Mouse (Mus musculus): ENCODE data around the gene Ppp1r37. TPM values are rescaled to one million over a fixed set of nuclear protein-coding genes. Genes with fewer than 3 reads are reported as not detected.
"Not testable (repeated sequence)": the region's sequence is repeated elsewhere in the genome, so short reads cannot be mapped to it uniquely, and the experiment has no call there.

Ppp1r37 gene
- polyA plus RNA-seq, 2 experiments, result 5.6 to 84.9 TPM

- Histone ChIP-seq H3K4me3 (replicated peaks; ENCODE audit: low read length) (peak overlapping the region; percentile 42), H3K4me1 (ENCODE audit: control insufficient read depth, insufficient read depth, low read length) (peaks cover 16% of the 10 kb centered on the region), H3K9me3 (ENCODE audit: control insufficient read depth, low read length) (no peaks in the 10 kb centered on the region), H3K36me3 (ENCODE audit: control insufficient read depth, insufficient read depth, low read length) (no peaks in the 10 kb centered on the region), H3K27ac (replicated peaks; ENCODE audit: low read depth, low read length) (no peak overlapping the region), H3K27me3 (ENCODE audit: control insufficient read depth, insufficient read depth, low read length) (peaks cover 66% of the 10 kb centered on the region), H3K9ac (ENCODE audit: low read depth, low read length, severe bottlenecking) (peak overlapping the region; percentile 36), H3K4me2 (replicated peaks; ENCODE audit: low read depth, low read length, severe bottlenecking) (peak overlapping the region; percentile 78)
- DNase-seq (ENCODE audit: low spot score) (peak; percentile 14), ATAC-seq (ENCODE audit: low FRiP score, low read depth) (peak; percentile 47)
- WGBS, result 2% methylated on average over 63 of the region's 64 CpGs
- no peak for TF ChIP-seq POLR2A (IDR thresholded peaks at IDR 0.05; ENCODE audit: borderline replicate concordance, extremely low read depth, insufficient read depth, insufficient read length)
Observed at GRCm38 (mm10) chr7:19523757-19524419, 39.0 kb downstream of the Ppp1r37 start.

- no peaks in the 10 kb centered on the region for H3K9me3 ChIP-seq (ENCODE audit: control insufficient read depth, low read length)
- ATAC-seq (ENCODE audit: low FRiP score, low read depth) (no peak), DNase-seq (ENCODE audit: low spot score) (no peak)
- no peaks in the 10 kb centered on the region for H3K36me3 ChIP-seq (ENCODE audit: control insufficient read depth, insufficient read depth, low read length)
- 12% methylated on average over 62 of the region's 72 CpGs for WGBS
- peaks cover 73% of the 10 kb centered on the region for H3K27me3 ChIP-seq (ENCODE audit: control insufficient read depth, insufficient read depth, low read length)
- H3K27ac ChIP-seq (replicated peaks; ENCODE audit: low read depth, low read length), result no peak overlapping the region
- H3K4me3 ChIP-seq (replicated peaks; ENCODE audit: low read length), result peak overlapping the region; percentile 42
- peaks cover 16% of the 10 kb centered on the region for H3K4me1 ChIP-seq (ENCODE audit: control insufficient read depth, insufficient read depth, low read length)
- H3K9ac ChIP-seq (ENCODE audit: low read depth, low read length, severe bottlenecking), result peak overlapping the region; percentile 36; the same call in 1 of the 2 replicates
- no peak for TF ChIP-seq POLR2A (IDR thresholded peaks at IDR 0.05; ENCODE audit: borderline replicate concordance, extremely low read depth, insufficient read depth, insufficient read length)
- peak overlapping the region; percentile 78 for H3K4me2 ChIP-seq (replicated peaks; ENCODE audit: low read depth, low read length, severe bottlenecking)
Observed at GRCm38 (mm10) chr7:19523017-19523756, 39.7 kb downstream of the Ppp1r37 start.

GRCm38 (mm10) chr7:19520032-19520431, 42.8 kb downstream of the Ppp1r37 start:
- peak overlapping the region; percentile 35 for H3K4me2 ChIP-seq (replicated peaks; ENCODE audit: low read depth, low read length, severe bottlenecking)
- no peak for TF ChIP-seq POLR2A (IDR thresholded peaks at IDR 0.05; ENCODE audit: borderline replicate concordance, extremely low read depth, insufficient read depth, insufficient read length)
- H3K27ac ChIP-seq (replicated peaks; ENCODE audit: low read depth, low read length), result no peak overlapping the region
- peak overlapping the region; percentile 19 for H3K4me3 ChIP-seq (replicated peaks; ENCODE audit: low read length)
- peaks cover 77% of the 10 kb centered on the region for H3K27me3 ChIP-seq (ENCODE audit: control insufficient read depth, insufficient read depth, low read length)
- H3K9ac ChIP-seq (ENCODE audit: low read depth, low read length, severe bottlenecking), result peak overlapping the region; percentile 43
- WGBS, result 6% methylated on average over 20 of the region's 23 CpGs
- H3K4me1 ChIP-seq (ENCODE audit: control insufficient read depth, insufficient read depth, low read length), result peaks cover 16% of the 10 kb centered on the region
- ATAC-seq (ENCODE audit: low FRiP score, low read depth) (no peak), DNase-seq (ENCODE audit: low spot score) (no peak)
- H3K9me3 ChIP-seq (ENCODE audit: control insufficient read depth, low read length), result no peaks in the 10 kb centered on the region
- H3K36me3 ChIP-seq (ENCODE audit: control insufficient read depth, insufficient read depth, low read length), result no peaks in the 10 kb centered on the region

GRCm38 (mm10) chr7:19517652-19518365, 45.1 kb downstream of the Ppp1r37 start, which contains the start of gene Nkpd1:
Gene Nkpd1, plus strand, starts transcription at chr7:19517838.
- Histone ChIP-seq H3K27ac (replicated peaks; ENCODE audit: low read depth, low read length) (no peak within 1 kb of the TSS), H3K4me1 (ENCODE audit: control insufficient read depth, insufficient read depth, low read length) (peaks cover 3% of the 10 kb centered on the region), H3K27me3 (ENCODE audit: control insufficient read depth, insufficient read depth, low read length) (peaks cover 55% of the 10 kb centered on the region), H3K36me3 (ENCODE audit: control insufficient read depth, insufficient read depth, low read length) (no peaks in the 10 kb centered on the region), H3K4me3 (replicated peaks; ENCODE audit: low read length) (peak within 1 kb of the TSS; percentile 5; the same call in 1 of the 2 replicates), H3K9me3 (ENCODE audit: control insufficient read depth, low read length) (no peaks in the 10 kb centered on the region), H3K4me2 (replicated peaks; ENCODE audit: low read depth, low read length, severe bottlenecking) (peak within 1 kb of the TSS; percentile 25), H3K9ac (ENCODE audit: low read depth, low read length, severe bottlenecking) (peak within 1 kb of the TSS; percentile 45; the same call in 1 of the 2 replicates)
- no peak for ATAC-seq (ENCODE audit: low FRiP score, low read depth)
- 9% methylated on average over 15 of the region's 29 CpGs for WGBS
- DNase-seq (ENCODE audit: low spot score), result no peak
- TF ChIP-seq POLR2A (IDR thresholded peaks at IDR 0.05; ENCODE audit: borderline replicate concordance, extremely low read depth, insufficient read depth, insufficient read length), result no peak

- DNase-seq (ENCODE audit: low spot score) (no peak), ATAC-seq (ENCODE audit: low FRiP score, low read depth) (no peak)
- H3K36me3 ChIP-seq (ENCODE audit: control insufficient read depth, insufficient read depth, low read length), result no peaks in the 10 kb centered on the region
- no peak overlapping the region for H3K9ac ChIP-seq (ENCODE audit: low read depth, low read length, severe bottlenecking)
- no peak for TF ChIP-seq POLR2A (IDR thresholded peaks at IDR 0.05; ENCODE audit: borderline replicate concordance, extremely low read depth, insufficient read depth, insufficient read length)
- 72% methylated on average over 6 of the region's 6 CpGs for WGBS
- peaks cover under 1% of the 10 kb centered on the region for H3K27me3 ChIP-seq (ENCODE audit: control insufficient read depth, insufficient read depth, low read length)
- no peaks in the 10 kb centered on the region for H3K9me3 ChIP-seq (ENCODE audit: control insufficient read depth, low read length)
- peaks cover 7% of the 10 kb centered on the region for H3K4me1 ChIP-seq (ENCODE audit: control insufficient read depth, insufficient read depth, low read length)
- H3K4me3 ChIP-seq (replicated peaks; ENCODE audit: low read length), result no peak overlapping the region
- H3K27ac ChIP-seq (replicated peaks; ENCODE audit: low read depth, low read length), result no peak overlapping the region
- H3K4me2 ChIP-seq (replicated peaks; ENCODE audit: low read depth, low read length, severe bottlenecking), result no peak overlapping the region
Observed at GRCm38 (mm10) chr7:19512353-19512752, 50.5 kb downstream of the Ppp1r37 start.

- H3K4me3 ChIP-seq (replicated peaks; ENCODE audit: low read length); H3K9me3 ChIP-seq (ENCODE audit: control insufficient read depth, low read length); H3K9ac ChIP-seq (ENCODE audit: low read depth, low read length, severe bottlenecking); H3K4me2 ChIP-seq (replicated peaks; ENCODE audit: low read depth, low read length, severe bottlenecking); H3K36me3 ChIP-seq (ENCODE audit: control insufficient read depth, insufficient read depth, low read length); DNase-seq (ENCODE audit: low spot score); H3K4me1 ChIP-seq (ENCODE audit: control insufficient read depth, insufficient read depth, low read length); H3K27me3 ChIP-seq (ENCODE audit: control insufficient read depth, insufficient read depth, low read length); H3K27ac ChIP-seq (replicated peaks; ENCODE audit: low read depth, low read length); ATAC-seq (ENCODE audit: low FRiP score, low read depth): not testable (repeated sequence)
- WGBS, result 81% methylated on average over 7 of the region's 7 CpGs
Observed at GRCm38 (mm10) chr7:19511934-19512333, 50.9 kb downstream of the Ppp1r37 start.

Measured in limb, embryonic 14.5 days (tissue).